Mouse (Mus musculus) E14TG2a.4 (cell line): ENCODE results near the gene Srek1ip1.

Source experiments
- CTCF ChIP-seq: conservative IDR thresholded peaks from 2 replicates; pipeline ENCODE4 v1.5.1; 2014; ENCODE audit warnings: low read length
- NANOG ChIP-seq: IDR thresholded peaks from 2 replicates; pipeline ENCODE4 v1.6.1; 2014; ENCODE audit warnings: borderline replicate concordance, low read length, mixed read lengths

GRCm38 (mm10) chr13:104742866-104743265 lies 49.4 kb upstream of the Srek1ip1 start:
- TF ChIP-seq CTCF (no peak), NANOG (no peak)
